Mouse (Mus musculus): ENCODE measurements around the gene Fign. TPM values are rescaled to one million over a fixed set of nuclear protein-coding genes. Genes with fewer than 3 reads are reported as not detected.

Fign gene
- total RNA-seq, 1 experiment from 2014 or later, result 5.2 TPM

- no peak for DNase-seq
These were observed 38.4 kb downstream of the Fign start for GRCm38 (mm10) chr2:64059477-64059876.

GRCm38 (mm10) chr2:64048142-64048541 lies 49.7 kb downstream of the Fign start:
- no peak for DNase-seq

GRCm38 (mm10) chr2:64043099-64043498 lies 54.7 kb downstream of the Fign start:
- DNase-seq, result peak; percentile 72

DNA sequence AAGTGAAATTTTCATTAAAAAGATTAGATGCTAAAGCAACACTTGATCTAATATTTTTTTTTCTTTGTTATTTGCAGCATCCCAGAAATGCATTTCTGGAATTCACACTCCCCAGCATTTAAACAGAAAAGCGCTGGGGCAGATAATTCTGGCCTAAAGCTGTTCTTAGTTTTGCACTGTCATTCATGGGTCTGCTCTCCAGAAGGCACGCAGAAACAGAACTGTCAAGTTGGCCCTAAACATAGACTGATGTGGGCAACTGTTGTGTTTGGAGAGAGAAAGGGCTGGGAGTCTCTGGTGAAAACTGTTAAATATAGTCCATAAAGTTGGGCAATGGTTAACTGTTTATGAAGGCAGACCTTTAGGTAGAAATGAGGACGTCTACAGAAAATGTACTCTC lies 62.4 kb downstream of the Fign start:
- no peak for DNase-seq

GRCm38 (mm10) chr2:64033871-64034270 lies 64.0 kb downstream of the Fign start:
- DNase-seq, result peak; percentile 9

- no peak for DNase-seq
These were observed 71.9 kb downstream of the Fign start for GRCm38 (mm10) chr2:64025961-64026360.

- no peak for DNase-seq
These were observed 103.4 kb downstream of the Fign start for GRCm38 (mm10) chr2:63994304-63995023.

DNA sequence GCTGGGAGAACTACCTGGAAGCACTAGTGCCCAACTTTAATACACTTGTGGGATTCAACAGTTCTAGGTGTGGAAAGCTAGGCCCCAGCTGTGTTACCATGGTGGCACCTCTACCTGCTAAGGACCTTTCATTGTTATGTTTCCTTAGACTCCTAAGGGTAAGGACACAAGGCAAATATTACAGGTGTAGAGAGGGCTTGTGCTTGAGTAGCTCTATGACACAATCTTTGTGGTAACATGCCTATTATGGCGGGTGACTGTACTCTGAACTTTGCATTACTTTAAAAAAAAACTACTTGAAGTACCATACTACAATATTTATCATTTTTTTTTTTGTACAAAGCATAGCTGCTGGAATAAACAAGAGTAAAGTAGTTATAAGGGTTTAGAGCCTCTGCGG lies 112.4 kb downstream of the Fign start:
- DNase-seq, result no peak

DNA sequence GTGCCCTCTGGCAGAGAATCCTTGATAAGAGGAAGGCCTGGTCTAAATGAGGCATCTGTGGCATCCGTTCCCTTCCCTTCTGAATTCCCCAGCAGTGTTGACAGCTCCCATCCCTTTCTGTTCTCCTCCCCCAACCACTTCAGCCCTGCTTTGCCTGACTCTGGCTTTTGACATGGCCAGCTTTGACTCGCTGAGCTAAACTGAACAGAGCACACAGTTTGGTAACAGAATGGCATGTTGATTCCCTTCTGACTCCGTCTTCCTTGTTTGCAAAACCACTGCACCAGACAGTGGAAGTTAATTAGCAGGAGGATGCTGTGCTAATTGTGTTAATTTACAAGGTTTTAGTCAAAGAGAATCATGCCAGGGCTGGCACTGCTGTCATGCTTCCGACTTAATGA lies 115.5 kb downstream of the Fign start:
- DNase-seq, result no peak

- DNase-seq, result no peak
These were observed 116.4 kb downstream of the Fign start for GRCm38 (mm10) chr2:63981449-63981848.

DNA sequence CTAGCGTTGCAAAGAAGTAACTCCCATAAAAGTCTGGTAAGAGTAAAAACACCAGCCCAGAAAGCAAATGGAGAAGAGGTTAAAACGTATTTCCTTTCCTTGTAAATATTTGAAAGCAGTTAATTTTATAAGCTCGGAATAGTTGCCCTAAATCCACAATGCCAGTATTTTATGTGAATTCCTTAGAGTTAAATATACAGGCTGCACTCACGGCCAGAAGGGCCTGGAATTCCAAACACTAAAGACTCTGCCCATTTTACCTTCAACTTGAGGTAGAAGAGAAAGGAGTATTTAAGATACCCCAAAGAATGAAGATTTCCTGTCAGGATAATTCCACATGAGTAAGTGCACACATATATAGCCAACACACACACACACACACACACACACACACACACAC lies 128.2 kb downstream of the Fign start:
- DNase-seq, result no peak

DNA sequence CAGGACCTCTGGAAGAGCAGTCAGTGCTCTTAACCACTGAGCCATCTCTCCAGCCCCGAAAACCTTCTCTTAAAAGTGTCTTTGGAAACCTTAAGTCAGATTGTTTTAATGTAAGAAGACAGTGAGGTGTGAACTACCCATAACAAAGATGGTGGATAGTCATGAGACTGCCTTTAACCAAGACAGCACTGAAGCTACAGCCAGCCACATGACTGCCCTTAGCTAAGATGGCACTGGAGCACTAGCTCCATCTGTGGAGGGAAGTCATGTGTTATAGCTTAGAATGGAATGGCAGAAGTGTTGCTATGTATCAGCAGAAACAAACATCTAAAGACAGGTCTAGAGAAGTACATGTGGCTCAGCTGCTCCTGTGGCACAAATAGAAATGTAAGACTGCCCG lies 166.8 kb downstream of the Fign start:
- no peak for DNase-seq

DNA sequence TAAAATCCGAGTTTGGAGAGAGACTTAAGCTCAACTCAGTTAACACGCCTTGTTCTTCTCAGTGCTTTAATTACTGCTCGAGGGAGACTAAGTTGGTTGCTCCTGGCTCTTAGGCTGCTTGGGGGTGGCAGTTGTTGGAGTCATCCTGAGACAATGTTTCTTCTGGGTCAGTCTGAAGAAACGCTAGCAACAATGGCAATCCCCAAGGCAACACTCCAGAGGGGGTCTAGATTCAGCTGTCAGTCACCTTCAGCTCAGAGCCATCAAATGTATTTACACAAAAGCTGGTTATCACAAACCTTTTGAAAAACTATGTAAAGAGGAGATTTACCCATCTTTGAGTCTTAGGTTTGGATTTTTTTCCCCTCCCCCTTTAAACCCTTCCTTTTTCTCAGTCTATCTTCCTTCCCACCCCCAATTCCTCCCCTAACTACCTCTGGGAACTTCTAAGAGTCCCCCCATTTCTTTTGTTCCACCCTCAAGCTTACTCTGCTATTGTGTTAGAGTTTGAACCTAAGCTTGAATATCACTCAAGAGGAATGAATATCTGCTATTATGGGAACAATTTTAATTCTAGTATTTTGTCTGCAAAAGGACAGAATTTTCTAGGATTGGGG lies 171.2 kb downstream of the Fign start:
- no peak for DNase-seq

- DNase-seq, result no peak
These were observed 172.1 kb downstream of the Fign start for GRCm38 (mm10) chr2:63925721-63926235.

Measured in adrenal gland, postnatal 14 days (tissue).